Mouse (Mus musculus) MEL-GATA-1-ER (cell line): ENCODE results near the gene Sh3bp2.

Experiments
- DNase-seq: peaks from one replicate; pipeline ENCODE4 v3.0.0-alpha.2; 2012; ENCODE audit warnings: low read depth; ENCODE audit errors: extremely low read depth

Gene Sh3bp2

GRCm38 (mm10) chr5:34525663-34526476, at the start of gene Sh3bp2:
TSS of gene Sh3bp2 (plus strand) at chr5:34525838.
- peak; percentile 80 for DNase-seq

- no peak for DNase-seq
Observed at GRCm38 (mm10) chr5:34480926-34481325, 44.7 kb upstream of the Sh3bp2 start.

- no peak for DNase-seq
Observed at GRCm38 (mm10) chr5:34485731-34486130, 39.9 kb upstream of the Sh3bp2 start.

- DNase-seq = no peak
Observed at GRCm38 (mm10) chr5:34487320-34488090, 38.1 kb upstream of the Sh3bp2 start.

GRCm38 (mm10) chr5:34488741-34489417, 36.8 kb upstream of the Sh3bp2 start:
- DNase-seq = no peak

- no peak for DNase-seq
Observed at GRCm38 (mm10) chr5:34489418-34489787, 36.2 kb upstream of the Sh3bp2 start.

- DNase-seq = no peak
Observed at GRCm38 (mm10) chr5:34496745-34497144, 28.9 kb upstream of the Sh3bp2 start.

GRCm38 (mm10) chr5:34500886-34501285, 24.8 kb upstream of the Sh3bp2 start:
- no peak for DNase-seq

- DNase-seq = no peak
Observed at GRCm38 (mm10) chr5:34501588-34501987, 24.1 kb upstream of the Sh3bp2 start.

- DNase-seq = no peak
Observed at GRCm38 (mm10) chr5:34502411-34502810, 23.2 kb upstream of the Sh3bp2 start.

GRCm38 (mm10) chr5:34502821-34503220, 22.8 kb upstream of the Sh3bp2 start:
- DNase-seq = no peak

- DNase-seq = no peak
Observed at GRCm38 (mm10) chr5:34512486-34512885, 13.2 kb upstream of the Sh3bp2 start.

- peak; percentile 85 for DNase-seq
Observed at GRCm38 (mm10) chr5:34513466-34514217, 12.0 kb upstream of the Sh3bp2 start, which contains the start of gene Tnip2. TSS of gene Tnip2 (minus strand) at chr5:34513991.

- DNase-seq = no peak
Observed at GRCm38 (mm10) chr5:34514218-34514566, 11.4 kb upstream of the Sh3bp2 start.

- DNase-seq = no peak
Observed at GRCm38 (mm10) chr5:34515096-34515495, 10.5 kb upstream of the Sh3bp2 start.

- peak; percentile 81 for DNase-seq
Observed at GRCm38 (mm10) chr5:34517913-34518312, 7.7 kb upstream of the Sh3bp2 start.

- DNase-seq = no peak
Observed at GRCm38 (mm10) chr5:34519389-34519910, 6.2 kb upstream of the Sh3bp2 start.

- peak; percentile 29 for DNase-seq
Observed at GRCm38 (mm10) chr5:34520458-34521209, 5.0 kb upstream of the Sh3bp2 start.

- no peak for DNase-seq
Observed at GRCm38 (mm10) chr5:34521337-34521736, 4.3 kb upstream of the Sh3bp2 start.

- no peak for DNase-seq
Observed at GRCm38 (mm10) chr5:34523958-34524485, 1.6 kb upstream of the Sh3bp2 start.
